Mouse (Mus musculus) T-helper 17 cell (primary cell): ENCODE results near the gene Bbc3.
"Not testable (repeated sequence)": the region's sequence is repeated elsewhere in the genome, so short reads cannot be mapped to it uniquely, and the experiment has no call there.

ENCODE experiments used
- in situ Hi-C, 2 experiments: fragments of 300-600 bp; cut with MboI, MseI; formaldehyde crosslinking; loops; 1 replicate in 1 of 2; 2 replicates in 1 of 2; pipeline ENCODE4 v1.15.1; 2025; ENCODE audit warnings: high pct_unique_total_duplicates in 2 of 2

Bbc3 gene

DNA sequence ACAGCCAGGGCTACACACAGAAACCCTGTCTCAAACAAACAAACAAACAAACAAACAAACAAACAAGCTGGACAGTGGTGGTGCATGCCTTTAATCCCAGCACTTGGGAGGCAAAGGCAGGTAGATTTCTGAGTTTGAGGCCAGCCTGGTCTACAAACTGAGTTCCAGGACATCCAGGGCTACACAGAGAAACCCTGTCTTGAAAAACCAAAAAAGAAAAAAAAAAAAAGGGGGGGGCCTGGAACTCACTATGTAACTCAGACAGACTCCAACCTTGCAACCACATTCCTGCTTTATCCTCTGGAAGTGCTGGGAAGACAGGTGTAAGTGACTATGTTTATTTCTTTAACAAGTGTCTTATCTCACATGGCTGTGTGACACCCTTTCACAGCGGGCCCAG lies at the start of gene Bbc3:
Bbc3 (plus strand) TSS at position 301 of the 400 bp plus-strand sequence.
- in situ Hi-C loops, result not testable (repeated sequence)

DNA sequence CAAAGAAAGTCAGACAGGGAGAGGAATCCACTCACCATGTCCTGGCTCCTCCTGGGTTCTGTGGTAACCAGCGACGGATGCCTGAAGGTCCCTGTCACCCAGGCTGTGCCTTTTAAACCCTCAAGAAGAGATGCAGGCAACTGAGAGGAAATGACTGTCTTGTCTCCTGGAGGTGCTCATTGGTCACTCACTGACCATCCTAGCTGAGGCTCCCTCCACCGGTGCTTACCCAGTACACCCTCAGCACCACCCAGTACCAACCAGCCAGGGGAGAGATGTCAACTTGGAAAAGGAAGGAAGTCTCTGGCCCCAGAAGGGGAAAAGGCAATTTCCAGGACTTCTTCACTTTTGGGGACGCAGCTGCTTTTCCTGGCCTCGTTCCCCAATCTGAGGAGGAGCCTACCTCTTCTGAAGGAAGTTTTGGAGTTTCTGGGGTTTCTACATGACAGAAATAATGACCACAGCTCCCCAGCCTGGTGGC lies 49.0 kb upstream of the Bbc3 start, which contains the start of gene C5ar1:
C5ar1 (minus strand) TSS at position 431 of the 481 bp plus-strand sequence.
- in situ Hi-C loops, result no loop called here

DNA sequence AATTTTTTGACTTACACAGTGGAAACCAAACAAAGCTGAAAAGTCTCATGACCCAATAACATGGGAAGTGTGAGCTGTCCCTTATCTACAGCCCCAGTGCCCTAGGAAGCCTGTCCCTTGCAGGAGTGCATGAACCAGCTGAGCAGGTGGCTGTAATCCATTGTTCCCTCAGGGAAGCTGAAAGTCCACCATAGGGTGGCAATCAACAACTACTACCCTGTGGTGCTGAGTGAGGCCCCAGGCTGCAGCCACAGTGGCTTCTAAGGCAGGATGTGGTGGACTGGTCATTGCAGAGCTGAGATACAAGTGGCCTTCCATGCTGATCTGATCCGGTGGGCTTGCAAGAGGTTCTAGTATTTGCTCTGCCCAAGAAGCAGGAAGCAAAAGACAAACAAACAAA lies 47.1 kb upstream of the Bbc3 start:
- in situ Hi-C loops, result loop anchor here in 1 of 2 experiments (5.0 kb wide), 1 partner anchor 69 kb away; no protein-coding TSS in a partner anchor

DNA sequence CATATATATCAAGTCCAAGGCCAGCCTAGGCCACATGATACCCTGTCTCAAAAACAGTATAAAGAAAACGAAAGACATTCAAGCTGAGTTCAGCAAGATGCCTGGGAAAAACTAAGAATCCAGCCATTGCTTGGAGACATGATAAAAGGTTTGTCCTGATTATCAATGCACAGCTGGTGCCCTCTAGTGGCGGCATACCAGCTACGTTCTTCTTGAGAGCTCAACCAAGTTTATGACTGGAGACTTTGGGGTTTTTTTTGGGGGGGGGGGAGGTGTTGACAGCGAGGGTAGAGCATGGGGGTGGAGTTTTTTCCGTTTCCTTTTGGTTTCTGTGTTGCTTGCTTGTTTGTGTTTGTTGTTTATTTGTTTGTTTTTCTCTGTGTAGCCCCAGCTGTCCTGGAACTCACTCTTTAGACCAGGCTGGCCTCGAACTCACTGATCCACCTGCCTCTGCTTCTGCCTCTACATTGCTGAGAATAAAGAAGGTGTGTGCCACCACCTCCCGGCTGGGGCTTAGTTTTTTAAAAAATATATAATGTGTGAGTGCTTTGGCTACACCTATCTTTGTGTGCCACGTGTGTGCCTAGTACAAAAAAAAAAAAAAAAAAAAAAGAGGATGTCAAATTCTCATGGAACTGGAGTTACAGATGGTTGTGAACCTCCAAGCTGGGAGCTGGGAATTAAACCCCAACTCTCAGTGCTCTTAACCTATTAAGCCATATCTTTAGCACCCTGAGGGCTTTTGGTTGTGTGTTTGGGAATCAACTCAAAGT lies 45.0 kb upstream of the Bbc3 start:
- in situ Hi-C loops, result loop anchor here in 1 of 2 experiments (5.0 kb wide), 1 partner anchor 71 kb away; no protein-coding TSS in a partner anchor

DNA sequence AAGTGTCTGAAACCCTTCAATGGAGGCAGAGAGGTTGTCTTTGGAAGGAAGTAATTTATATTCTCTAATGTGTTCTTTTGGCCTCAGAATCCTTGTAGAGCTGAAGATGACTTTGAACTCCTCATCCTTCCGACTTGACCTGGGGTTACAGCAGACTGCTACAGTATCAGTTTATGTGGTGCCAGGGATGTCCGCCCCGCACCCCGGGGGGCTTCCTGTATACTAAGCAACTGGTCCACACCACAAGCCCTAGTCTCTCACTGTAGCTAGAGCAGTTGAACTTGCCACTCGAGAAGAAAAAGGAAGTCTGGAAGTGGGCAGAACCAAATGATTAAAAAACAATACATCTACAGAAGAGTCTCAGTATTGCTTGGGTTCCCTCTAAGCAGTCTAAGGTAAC lies 44.4 kb upstream of the Bbc3 start:
- in situ Hi-C loops, result loop anchor here in 1 of 2 experiments (5.0 kb wide), 1 partner anchor 72 kb away; no protein-coding TSS in a partner anchor

DNA sequence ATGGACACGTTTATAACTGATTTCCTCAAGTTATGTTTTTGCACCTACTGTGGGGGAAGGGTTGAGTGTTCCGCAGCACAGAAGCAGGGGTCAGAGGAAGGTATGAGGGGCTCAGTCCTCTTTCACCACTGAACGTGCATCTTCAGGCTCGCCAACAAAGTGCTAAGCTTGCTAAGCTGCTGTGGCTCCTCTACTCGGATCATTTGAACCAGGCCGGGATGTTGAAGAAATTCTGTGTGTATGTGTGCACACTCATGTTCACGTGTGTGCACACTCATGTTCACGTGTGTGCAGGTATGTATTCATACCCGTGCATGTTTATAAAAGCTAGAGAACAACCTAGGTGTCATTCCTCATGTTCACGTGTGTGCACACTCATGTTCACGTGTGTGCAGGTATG lies 42.3 kb upstream of the Bbc3 start:
- in situ Hi-C loops, result no loop called here

DNA sequence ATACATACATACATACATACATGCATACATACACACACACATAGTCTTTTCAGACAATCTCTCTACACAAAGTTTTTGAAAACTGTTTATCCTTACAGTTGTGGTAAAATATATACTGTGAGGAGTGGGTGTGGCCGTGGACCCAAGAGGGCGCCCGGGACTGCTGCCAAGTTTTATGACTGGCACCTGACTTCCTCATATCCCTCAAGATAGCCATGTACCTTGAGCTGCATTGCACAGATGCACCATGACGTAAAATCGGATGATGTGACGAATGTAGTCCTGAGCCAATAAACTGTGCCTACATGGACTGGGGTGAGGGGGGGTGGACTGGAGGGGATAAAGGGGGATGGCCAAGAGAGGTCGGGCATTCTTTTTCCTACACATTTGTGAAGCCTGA lies 41.6 kb upstream of the Bbc3 start:
- in situ Hi-C loops, result not testable (repeated sequence)

DNA sequence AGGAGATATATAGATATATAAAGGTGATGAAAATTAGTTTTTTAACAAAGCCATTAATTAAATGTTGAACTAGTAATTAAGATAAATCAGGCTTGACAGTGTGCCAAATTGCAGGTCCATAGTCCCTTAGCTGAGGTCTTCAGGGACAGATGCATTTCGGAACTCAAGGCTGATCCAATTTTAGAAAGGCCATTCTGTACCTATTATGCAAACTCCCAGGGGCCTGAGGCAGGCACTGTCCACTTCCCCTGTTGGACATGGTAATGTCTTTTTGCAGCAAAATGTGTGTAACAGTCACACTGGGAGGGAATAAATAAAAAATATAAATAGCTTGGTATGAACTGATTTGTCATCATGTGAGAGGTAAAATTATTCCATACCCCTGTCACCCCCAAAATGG lies 37.1 kb upstream of the Bbc3 start:
- in situ Hi-C loops, result no loop called here

DNA sequence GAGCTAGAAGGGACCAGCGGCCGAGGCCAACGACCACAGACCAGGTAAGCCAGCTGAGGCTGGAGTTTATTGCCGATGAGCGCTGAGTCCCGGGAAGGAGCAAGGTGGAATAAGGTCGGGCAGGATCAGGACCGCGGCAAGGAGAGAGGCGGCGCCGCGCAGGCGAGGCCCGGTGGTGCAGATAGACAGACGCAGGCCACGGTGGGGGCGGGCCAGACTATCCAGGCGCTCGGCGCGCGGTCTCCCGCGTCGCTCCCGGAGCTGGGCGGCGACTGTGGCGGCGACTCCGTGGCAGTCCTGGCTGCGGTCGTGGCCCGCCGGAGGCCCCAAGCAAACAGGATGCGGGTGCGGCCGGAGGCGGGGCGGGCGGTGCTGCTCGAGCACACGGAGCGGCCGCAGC lies 35.5 kb upstream of the Bbc3 start:
- in situ Hi-C loops, result no loop called here

DNA sequence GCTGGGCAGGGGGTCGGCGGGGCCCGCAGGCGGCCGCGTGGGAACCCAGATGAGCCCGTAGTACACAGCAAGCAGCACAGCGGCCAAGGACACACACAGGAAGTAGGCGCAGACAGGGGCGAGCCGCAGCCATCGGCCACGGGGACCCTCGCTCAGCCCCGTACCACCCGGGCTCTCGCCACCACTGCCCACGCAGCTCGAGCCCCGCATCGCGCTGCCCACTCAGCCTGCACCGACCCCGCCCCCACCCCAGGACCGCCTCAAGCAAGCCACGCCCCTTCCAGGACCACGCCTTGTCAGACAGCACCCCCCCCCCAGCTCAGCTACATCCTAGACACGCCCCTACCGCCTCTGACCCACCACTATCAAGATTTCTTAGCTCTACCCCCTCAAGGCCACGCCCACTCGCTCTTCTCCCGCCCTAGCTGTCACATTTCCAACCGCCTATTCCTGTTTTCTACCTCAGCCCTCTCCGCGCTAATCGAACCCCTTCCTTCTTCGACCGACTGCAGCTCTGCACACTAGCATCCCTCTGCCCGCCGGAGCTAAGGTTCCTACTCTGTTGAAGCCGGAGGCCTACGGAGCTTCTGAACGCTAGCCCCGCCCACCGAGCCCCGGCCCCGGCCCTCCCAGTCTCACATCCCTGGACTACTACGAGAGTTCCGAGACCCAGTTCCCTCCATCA lies 35.0 kb upstream of the Bbc3 start, which contains the start of gene Inafm1:
Inafm1 (minus strand) TSS at position 537 of the 685 bp plus-strand sequence.
- in situ Hi-C loops, result no loop called here

DNA sequence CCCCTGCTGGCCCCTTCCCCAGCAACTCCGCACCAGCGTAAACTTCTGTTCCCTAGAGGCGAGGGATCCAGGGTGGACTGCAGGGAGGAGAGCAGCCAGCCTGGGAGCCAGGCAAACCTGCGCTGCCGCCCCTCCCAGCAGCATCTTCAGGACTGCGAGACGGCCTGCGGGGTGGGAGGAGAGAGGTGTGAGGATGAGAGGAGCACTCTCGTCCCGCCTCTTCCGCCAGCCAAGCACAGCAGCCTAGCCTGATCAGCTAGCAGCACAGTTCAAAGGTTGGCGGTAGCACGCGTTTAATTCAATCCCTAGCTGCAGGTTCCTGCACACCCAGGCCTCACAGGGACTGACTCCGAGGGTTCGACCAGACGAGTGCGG lies 34.4 kb upstream of the Bbc3 start:
- in situ Hi-C loops, result no loop called here

DNA sequence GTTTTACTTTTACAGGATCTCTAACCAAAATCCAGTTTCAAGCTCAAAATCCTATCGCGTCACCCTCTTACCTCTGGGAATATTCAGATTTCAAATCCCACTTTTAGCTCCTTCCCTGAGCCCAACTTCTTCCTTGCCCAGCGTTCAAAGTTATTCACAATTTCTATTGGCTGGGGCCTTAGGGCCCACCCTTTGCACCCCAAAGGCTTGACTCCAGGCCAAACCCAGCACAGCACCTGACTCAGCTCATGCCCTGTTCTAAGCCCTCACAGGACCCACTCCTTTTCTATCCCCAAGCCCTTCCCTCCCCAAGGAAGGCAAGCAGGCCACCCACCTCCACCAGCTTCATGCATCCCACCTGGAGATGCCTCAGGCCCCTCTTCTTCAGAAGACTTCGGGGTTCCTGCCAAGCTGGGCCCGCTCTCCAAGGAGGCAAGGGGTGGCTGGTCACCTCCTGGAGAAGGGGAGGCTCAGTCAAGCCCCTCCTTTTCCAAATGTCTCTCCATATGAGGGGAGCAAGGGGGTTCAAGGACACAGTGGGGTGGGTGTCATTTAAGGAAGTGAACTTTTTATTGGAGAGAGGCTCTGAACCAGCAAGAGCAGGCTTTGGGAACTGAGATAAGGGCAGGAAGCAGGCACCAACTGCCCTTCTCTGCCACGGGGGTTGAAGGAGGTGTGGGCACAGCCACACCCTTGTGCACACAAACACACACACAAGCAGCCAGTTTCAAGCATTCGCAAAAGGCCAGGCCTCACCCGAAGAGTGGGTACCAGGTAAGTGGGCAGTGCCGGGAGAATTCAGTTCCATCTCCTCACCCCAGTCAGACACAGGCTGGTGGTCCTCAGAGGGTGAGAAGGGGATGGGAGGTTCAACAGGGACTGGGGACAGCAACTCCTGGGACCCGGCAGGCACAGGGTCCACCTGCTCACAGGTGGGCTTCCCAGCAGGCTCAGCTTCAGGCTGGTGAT lies 33.0 kb upstream of the Bbc3 start:
- in situ Hi-C loops, result no loop called here

DNA sequence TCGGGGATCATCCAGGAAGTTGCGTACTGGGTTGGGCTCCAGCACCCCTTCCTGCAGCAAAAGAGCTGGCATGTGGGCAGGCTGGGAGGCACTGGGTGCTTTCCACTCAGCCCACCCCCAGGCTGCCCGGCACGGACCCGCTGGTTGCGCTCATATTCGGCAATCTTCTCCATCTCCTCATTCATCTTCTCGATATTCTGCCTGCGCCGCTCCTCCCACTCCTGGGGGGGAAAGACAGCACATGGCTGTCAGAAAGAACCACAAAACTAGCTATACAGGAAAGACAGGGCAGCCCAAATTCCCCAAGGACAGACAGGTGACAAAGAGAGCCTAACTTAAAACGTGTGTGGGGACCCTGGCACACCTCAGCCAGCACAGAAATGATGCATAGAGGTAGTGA lies 27.5 kb upstream of the Bbc3 start:
- in situ Hi-C loops, result no loop called here

DNA sequence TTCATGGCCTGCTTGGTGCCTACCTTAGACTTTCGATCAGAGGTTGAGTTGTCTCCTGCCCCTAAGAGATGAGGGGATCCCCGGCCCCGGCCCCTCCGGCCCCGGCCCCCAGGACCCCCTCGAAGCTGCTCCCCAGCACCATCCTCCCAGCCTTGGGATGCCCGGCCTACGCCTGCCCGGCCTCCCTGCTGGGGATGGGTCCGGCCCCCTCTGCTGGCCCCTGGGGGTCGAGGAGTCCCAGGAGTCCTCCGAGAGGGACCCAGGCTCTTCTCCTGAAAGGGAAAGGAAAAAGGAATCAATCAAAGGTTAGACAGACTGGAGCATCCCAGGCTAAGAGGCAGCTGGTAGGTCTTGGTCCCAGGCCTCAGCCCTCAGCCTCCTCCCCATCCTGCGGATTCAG lies 25.9 kb upstream of the Bbc3 start:
- in situ Hi-C loops, result no loop called here

DNA sequence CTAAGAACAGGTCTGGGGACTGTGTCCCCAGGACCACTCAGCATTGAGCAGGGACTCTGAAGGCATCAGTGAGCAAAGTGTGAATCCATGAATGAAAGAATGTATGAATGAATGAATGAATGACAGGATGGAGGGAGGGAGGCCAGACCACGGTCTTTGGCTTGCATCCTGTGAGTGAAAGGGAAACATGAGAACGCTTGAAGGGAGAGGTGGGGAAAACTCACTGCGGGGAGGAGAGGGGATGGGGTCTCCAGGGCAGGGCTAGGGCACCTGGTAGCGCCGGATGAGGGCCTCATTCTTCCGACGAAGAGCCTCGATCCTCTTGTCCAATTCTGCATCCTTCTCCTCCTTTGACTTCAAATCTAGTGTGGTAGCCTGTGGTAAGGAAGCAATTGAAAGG lies 24.2 kb upstream of the Bbc3 start:
- in situ Hi-C loops, result no loop called here

DNA sequence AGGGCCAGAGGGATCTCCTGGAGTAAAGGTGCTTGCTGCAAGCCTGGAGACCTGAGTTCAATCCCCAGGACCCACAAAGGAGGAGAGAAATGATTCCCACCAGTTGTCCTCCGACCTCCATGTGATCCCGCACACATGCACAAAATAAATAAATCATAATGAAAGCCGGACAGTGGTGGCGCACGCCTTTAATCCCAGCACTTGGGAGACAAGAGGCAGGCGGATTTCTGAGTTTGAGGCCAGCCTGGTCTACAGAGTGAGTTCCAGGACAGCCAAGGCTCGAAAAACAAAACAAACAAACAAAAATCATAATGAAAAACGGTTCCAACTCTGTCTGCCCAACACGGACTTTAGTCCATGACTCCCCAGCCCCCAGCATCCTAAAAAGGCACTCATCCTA lies 23.3 kb upstream of the Bbc3 start:
- in situ Hi-C loops, result no loop called here

DNA sequence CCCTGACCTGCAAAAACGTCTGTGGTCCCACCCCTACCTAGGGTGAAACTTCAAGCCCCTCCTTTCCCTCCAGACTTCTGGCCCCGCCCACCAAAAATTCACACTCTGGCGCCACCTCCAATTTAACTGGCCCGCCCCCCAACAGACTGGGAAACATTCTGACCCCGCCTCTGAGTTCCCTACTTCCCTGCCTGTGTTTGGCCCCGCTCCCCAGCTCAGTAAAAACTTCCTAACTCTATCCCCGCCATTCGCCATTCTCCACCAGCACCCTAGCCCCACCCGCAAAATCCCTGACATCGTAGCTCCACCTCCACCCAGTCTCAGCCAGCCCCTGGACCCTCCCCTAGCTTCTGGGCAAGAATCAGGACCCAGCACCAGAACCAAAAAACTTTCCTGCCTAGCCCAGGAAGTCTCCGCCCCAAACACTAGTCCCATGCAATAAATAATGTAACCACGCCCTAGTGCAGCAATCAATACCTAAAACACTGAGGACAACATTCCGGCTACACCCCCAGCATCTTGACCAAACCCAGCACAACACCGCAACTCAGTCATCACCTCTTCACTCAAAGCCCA lies 22.7 kb upstream of the Bbc3 start:
- in situ Hi-C loops, result no loop called here

DNA sequence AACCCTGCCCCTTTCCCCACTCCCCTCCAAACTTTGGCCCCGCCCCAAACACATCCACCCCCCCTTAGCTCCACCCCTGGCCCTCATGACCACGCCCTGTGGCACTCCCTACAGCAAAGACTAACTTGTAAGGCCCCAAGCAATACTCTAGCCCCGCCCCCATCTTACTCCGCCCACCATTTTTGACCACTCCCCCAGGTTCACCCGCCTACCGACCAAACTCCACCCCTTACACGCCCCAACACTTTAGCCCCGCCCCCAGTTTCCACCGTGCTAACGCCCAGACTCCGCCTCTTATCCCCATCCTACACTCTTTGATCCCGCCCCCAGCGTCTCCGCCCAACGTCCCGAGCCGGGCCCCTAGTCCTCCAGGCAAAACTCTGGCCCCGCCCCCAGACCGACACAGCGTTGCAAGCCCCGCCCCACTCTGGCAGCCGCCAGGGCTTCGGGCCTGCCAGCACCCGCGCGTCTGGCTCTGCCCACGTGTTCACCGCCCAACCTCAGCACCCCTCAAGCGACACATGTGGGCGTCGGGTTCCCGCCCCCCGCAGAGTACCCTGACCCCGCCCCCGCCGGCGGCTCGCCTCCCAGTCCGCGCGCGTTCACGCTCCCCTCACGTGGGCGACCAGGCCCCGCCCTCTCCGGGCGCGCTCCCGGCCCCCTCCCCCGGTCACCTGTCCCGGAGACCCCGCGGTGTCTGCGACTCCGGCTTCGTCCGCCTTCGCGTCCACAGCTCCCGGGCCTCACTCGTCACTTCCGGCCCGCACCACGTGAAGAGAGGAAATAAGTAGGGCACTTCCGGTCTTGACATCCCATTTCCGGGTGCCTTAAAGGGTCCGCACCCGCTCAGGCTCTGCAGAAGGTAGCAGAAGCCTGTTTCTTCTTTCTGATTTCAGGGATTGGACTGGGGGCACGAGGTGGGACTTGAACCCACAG lies 21.9 kb upstream of the Bbc3 start, which contains the start of gene Ccdc9:
Ccdc9 (minus strand) TSS at position 770 of the 936 bp plus-strand sequence.
- in situ Hi-C loops, result no loop called here

DNA sequence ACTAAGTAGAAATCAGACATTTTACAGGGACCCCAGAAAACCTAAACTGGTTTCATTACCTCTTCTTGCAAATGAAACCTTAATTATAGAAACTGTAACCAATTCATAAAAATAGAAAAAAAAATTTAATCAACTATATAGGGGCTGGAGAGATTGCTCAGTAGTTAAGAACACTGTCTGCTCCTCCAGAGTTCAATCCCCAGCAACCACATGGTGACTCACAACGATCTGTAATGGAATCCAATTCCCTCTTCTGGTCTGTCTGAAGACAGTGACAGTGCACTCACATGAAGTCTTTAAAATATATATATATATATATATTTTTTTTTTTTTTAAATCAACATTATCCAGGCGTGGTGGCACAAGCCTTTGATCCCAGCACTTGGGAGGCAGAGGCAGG lies 21.2 kb upstream of the Bbc3 start:
- in situ Hi-C loops, result no loop called here

DNA sequence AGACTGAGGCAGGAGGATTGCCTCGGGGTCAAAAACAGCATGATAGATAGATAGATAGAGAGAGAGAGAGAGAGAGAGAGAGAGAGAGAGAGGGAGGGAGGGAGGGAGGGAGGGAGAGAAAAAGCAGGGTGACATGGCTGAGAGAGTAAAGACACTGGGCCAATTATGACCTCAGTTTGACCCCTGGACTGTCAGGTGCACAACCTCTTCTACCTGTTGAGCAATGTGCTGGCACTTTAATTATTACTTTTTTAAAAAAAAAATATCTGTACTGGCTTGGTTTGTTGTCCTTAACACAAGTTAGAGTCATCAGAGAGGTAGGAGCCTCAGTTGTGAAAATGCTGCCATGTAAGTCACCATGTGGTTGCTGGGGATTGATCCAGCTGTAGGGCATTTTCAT lies 20.4 kb upstream of the Bbc3 start:
- in situ Hi-C loops, result no loop called here
